Mouse (Mus musculus): ENCODE data around the gene Def6. TPM values are rescaled to one million over a fixed set of nuclear protein-coding genes. Genes with fewer than 3 reads are reported as not detected.

The Def6 gene
- polyA plus RNA-seq, 1 experiment: 454 TPM

GRCm38 (mm10) chr17:28249062-28249461 lies 41.5 kb downstream of the Def6 start:
- no peak for TF ChIP-seq GATA1 (IDR thresholded peaks at IDR 0.05; ENCODE audit: low read length)

GRCm38 (mm10) chr17:28251579-28252280 lies 44.2 kb downstream of the Def6 start:
- TF ChIP-seq GATA1 (IDR thresholded peaks at IDR 0.05; ENCODE audit: low read length): no peak

- no peak for TF ChIP-seq GATA1 (IDR thresholded peaks at IDR 0.05; ENCODE audit: low read length)
These were observed 44.7 kb downstream of the Def6 start for GRCm38 (mm10) chr17:28252281-28252648.

- TF ChIP-seq GATA1 (IDR thresholded peaks at IDR 0.05; ENCODE audit: low read length): no peak
These were observed 45.6 kb downstream of the Def6 start for GRCm38 (mm10) chr17:28253216-28253615.

- no peak for TF ChIP-seq GATA1 (IDR thresholded peaks at IDR 0.05; ENCODE audit: low read length)
These were observed 47.2 kb downstream of the Def6 start for GRCm38 (mm10) chr17:28254804-28255203.

GRCm38 (mm10) chr17:28255651-28256050 lies 48.1 kb downstream of the Def6 start:
- no peak for TF ChIP-seq GATA1 (IDR thresholded peaks at IDR 0.05; ENCODE audit: low read length)

- no peak for TF ChIP-seq GATA1 (IDR thresholded peaks at IDR 0.05; ENCODE audit: low read length)
These were observed 49.2 kb downstream of the Def6 start for GRCm38 (mm10) chr17:28256651-28257328.

- no peak for TF ChIP-seq GATA1 (IDR thresholded peaks at IDR 0.05; ENCODE audit: low read length)
These were observed 50.7 kb downstream of the Def6 start for GRCm38 (mm10) chr17:28258325-28258724.

- no peak for TF ChIP-seq GATA1 (IDR thresholded peaks at IDR 0.05; ENCODE audit: low read length)
These were observed 52.4 kb downstream of the Def6 start for GRCm38 (mm10) chr17:28259890-28260542.

GRCm38 (mm10) chr17:28260543-28260909 lies 52.9 kb downstream of the Def6 start:
- TF ChIP-seq GATA1 (IDR thresholded peaks at IDR 0.05; ENCODE audit: low read length): no peak

- no peak for TF ChIP-seq GATA1 (IDR thresholded peaks at IDR 0.05; ENCODE audit: low read length)
These were observed 54.2 kb downstream of the Def6 start for GRCm38 (mm10) chr17:28261795-28262194.

GRCm38 (mm10) chr17:28263181-28263894 lies 55.8 kb downstream of the Def6 start:
- TF ChIP-seq GATA1 (IDR thresholded peaks at IDR 0.05; ENCODE audit: low read length): no peak

- TF ChIP-seq GATA1 (IDR thresholded peaks at IDR 0.05; ENCODE audit: low read length): no peak
These were observed 59.7 kb downstream of the Def6 start for GRCm38 (mm10) chr17:28267251-28267650.

GRCm38 (mm10) chr17:28270165-28270564 lies 62.6 kb downstream of the Def6 start:
- TF ChIP-seq GATA1 (IDR thresholded peaks at IDR 0.05; ENCODE audit: low read length): no peak

- TF ChIP-seq GATA1 (IDR thresholded peaks at IDR 0.05; ENCODE audit: low read length): no peak
These were observed 64.1 kb downstream of the Def6 start for GRCm38 (mm10) chr17:28271537-28272266.

Data from G1E-ER4 (cell line).